Mouse (Mus musculus) E14TG2a.4 (cell line): ENCODE results near the gene Slc39a5.

ENCODE experiments used
- CTCF ChIP-seq: conservative IDR thresholded peaks from 2 replicates; pipeline ENCODE4 v1.5.1; 2014; ENCODE audit warnings: low read length
- NANOG ChIP-seq: IDR thresholded peaks from 2 replicates; pipeline ENCODE4 v1.6.1; 2014; ENCODE audit warnings: borderline replicate concordance, low read length, mixed read lengths
- POU5F1 ChIP-seq: IDR thresholded peaks from 2 replicates; pipeline ENCODE4 v1.6.1; 2014; ENCODE audit warnings: low read length, borderline replicate concordance

- peak; percentile 37 for TF ChIP-seq CTCF
- TF ChIP-seq POU5F1, result no peak
- TF ChIP-seq NANOG, result no peak
These were observed 39.4 kb upstream of the Slc39a5 start for GRCm38 (mm10) chr10:128440407-128440806.
